Mouse (Mus musculus): Measurements from ENCODE around the gene Stx6. TPM values are rescaled to one million over a fixed set of nuclear protein-coding genes. Genes with fewer than 3 reads are reported as not detected.

The Stx6 gene
- polyA plus RNA-seq, 2 experiments from 2014 or later, result 50.0 to 58.4 TPM

Other genes starting within 250 kb of the Stx6 start
- gene Ier5, start 59.1 kb upstream of the Stx6 start, polyA plus RNA-seq (2017; shearing (Covaris generic)), result 10 to 100 TPM in 1 of 2 experiments, 1 to 10 TPM in 1; 4.9 to 12.6 TPM
- gene Mr1, start 11.9 kb upstream of the Stx6 start, polyA plus RNA-seq (2017; shearing (Covaris generic)), result 10 to 100 TPM; 17.9 to 26.0 TPM
- gene BC034090, start 85.7 kb downstream of the Stx6 start, polyA plus RNA-seq (2017; shearing (Covaris generic)), result under 1 TPM; 0.29 to 0.32 TPM

Data from CD4-positive, CD25-positive, alpha-beta regulatory T cell, adult 4 months (primary cell).